Mouse (Mus musculus) heart, embryonic 12.5 days (tissue): ENCODE measurements around the gene Xpo6. TPM values are rescaled to one million over a fixed set of nuclear protein-coding genes. Genes with fewer than 3 reads are reported as not detected.

ENCODE experiments used
- ATAC-seq: fragments of 200-750 bp; cut with Nextera tagmentation; 2 replicates; pipeline ENCODE4 v1.8.0; 2017; ENCODE audit warnings: moderate TSS enrichment, moderate library complexity; ENCODE audit not compliant: insufficient number of reproducible peaks, low FRiP score
- H3K27ac ChIP-seq: fragments of 300-500 bp; sonication (generic); 2 replicates; pipeline ENCODE4 v1.5.1; 2016; ENCODE audit warnings: mild to moderate bottlenecking, moderate library complexity; ENCODE audit not compliant: poor library complexity, severe bottlenecking
- H3K27me3 ChIP-seq: fragments of 300-500 bp; sonication (generic); replicated peaks from 2 replicates; pipeline ENCODE4 v1.6.1; 2016; ENCODE audit warnings: mild to moderate bottlenecking, moderate library complexity
- H3K36me3 ChIP-seq: fragments of 300-500 bp; sonication (generic); 2 replicates; pipeline ENCODE4 v1.6.1; 2016; ENCODE audit warnings: mild to moderate bottlenecking, moderate library complexity
- H3K4me1 ChIP-seq: fragments of 300-500 bp; sonication (generic); replicated peaks from 2 replicates; pipeline ENCODE4 v1.6.1; 2016; ENCODE audit warnings: mild to moderate bottlenecking
- H3K4me2 ChIP-seq: fragments of 300-500 bp; sonication (generic); 2 replicates; pipeline ENCODE4 v1.6.1; 2016; ENCODE audit warnings: mild to moderate bottlenecking, moderate library complexity
- H3K4me3 ChIP-seq: fragments of 300-500 bp; sonication (generic); 2 replicates; pipeline ENCODE4 v1.5.1; 2016; ENCODE audit warnings: mild to moderate bottlenecking
- H3K9ac ChIP-seq: fragments of 300-500 bp; sonication (generic); 2 replicates; pipeline ENCODE4 v1.6.1; 2016; ENCODE audit warnings: mild to moderate bottlenecking, moderate library complexity
- H3K9me3 ChIP-seq: fragments of 300-500 bp; sonication (generic); replicated peaks from 2 replicates; pipeline ENCODE4 v1.6.1; 2016; ENCODE audit warnings: mild to moderate bottlenecking, moderate library complexity
- WGBS: fragments of 180-500 bp; shearing (Covaris S2); methylation state at CpG from one replicate; pipeline ENCODE4 v1.1.7; 2016; 5-methylcytosine and 5-hydroxymethylcytosine counted together
- polyA plus RNA-seq: library from polyadenylated mRNA; unstranded; fragments of >200 nt; fragmentation: Nextera tagmentation; extraction: Ambion mirVana; gene quantifications from 2 replicates; pipeline ENCODE4 v1.2.1, GENCODE M21; 2016

The Xpo6 gene
- polyA plus RNA-seq, 1 experiment from 2014 or later: 44.7 TPM

GRCm38 (mm10) chr7:126134634-126135321 is 65.5 kb downstream of the Xpo6 start:
- H3K4me2 ChIP-seq: no peak overlapping the region
- H3K27ac ChIP-seq: no peak overlapping the region
- H3K9me3 ChIP-seq: no peaks in the 10 kb centered on the region
- no peaks in the 10 kb centered on the region for H3K27me3 ChIP-seq
- no peak overlapping the region for H3K9ac ChIP-seq
- no peak for ATAC-seq
- H3K4me3 ChIP-seq: no peak overlapping the region
- H3K36me3 ChIP-seq: peaks cover 64% of the 10 kb centered on the region
- 73% methylated on average over 4 of the region's 4 CpGs for whole genome bisulfite sequencing
- H3K4me1 ChIP-seq: 0 out of 2 replicates have a peak, but pooled peaks cover 7% of the 10 kb centered on the region

- Histone ChIP-seq H3K4me2 (no peak overlapping the region), H3K27me3 (no peaks in the 10 kb centered on the region), H3K4me1 (peaks cover 41% of the 10 kb centered on the region), H3K9ac (no peak overlapping the region), H3K9me3 (no peaks in the 10 kb centered on the region), H3K4me3 (no peak overlapping the region), H3K36me3 (peaks cover 48% of the 10 kb centered on the region), H3K27ac (no peak overlapping the region)
- no peak for ATAC-seq
- WGBS: 68% methylated on average over 2 of the region's 2 CpGs
Measured at GRCm38 (mm10) chr7:126127673-126128072, 72.6 kb downstream of the Xpo6 start.

DNA sequence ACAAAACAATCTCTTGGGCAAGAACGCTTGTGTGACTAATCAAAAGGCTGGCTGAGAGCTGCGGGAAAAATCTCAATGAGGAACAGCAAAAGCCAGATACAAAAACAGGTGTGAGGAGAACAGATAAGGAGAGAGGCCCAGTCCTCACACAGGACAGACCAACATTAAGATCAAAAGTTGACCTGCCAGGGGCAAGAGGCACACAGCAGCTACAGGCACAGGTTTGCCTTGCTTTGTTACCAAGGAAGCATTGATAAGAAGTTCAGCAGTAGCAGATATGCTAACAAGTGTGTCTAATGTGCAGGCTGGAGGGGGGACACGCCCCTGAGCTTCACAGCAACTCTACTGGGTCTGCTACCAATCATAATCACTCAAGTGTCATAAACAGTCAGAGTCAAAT is 73.8 kb downstream of the Xpo6 start:
- H3K4me1 ChIP-seq: peaks cover 46% of the 10 kb centered on the region
- peak; percentile 45; the same call in 1 of the 2 replicates for ATAC-seq
- no peak overlapping the region for H3K4me2 ChIP-seq
- no peak overlapping the region for H3K4me3 ChIP-seq
- H3K9ac ChIP-seq: no peak overlapping the region
- no peaks in the 10 kb centered on the region for H3K27me3 ChIP-seq
- peak overlapping the region; percentile 60 for H3K27ac ChIP-seq
- H3K36me3 ChIP-seq: peaks cover 52% of the 10 kb centered on the region
- no peaks in the 10 kb centered on the region for H3K9me3 ChIP-seq
- 14% methylated on average over 3 of the region's 3 CpGs for WGBS

DNA sequence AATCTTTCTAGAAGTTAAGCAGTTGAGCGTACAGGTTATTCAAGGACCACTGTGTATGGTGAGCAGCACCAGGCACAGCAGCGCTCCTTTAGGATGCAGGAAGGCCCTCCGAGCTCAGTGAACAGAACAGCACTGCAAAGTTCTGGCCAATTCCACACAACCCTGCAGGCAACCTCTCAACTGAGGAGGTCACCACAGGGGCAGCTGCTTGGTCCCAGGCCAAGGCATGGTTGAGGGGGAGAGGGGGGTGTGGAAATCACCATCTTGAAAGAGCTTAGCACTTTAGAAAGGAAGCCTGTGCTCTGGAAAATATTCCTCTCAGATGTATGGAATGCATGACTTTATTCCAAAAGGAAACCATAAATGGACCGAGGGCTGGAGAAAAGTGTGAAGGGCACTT is 78.8 kb downstream of the Xpo6 start:
- Histone ChIP-seq H3K9me3 (no peaks in the 10 kb centered on the region), H3K9ac (no peak overlapping the region), H3K4me1 (peaks cover 27% of the 10 kb centered on the region), H3K4me3 (no peak overlapping the region), H3K4me2 (no peak overlapping the region), H3K27ac (peak overlapping the region; percentile 61), H3K36me3 (peaks cover 55% of the 10 kb centered on the region), H3K27me3 (no peaks in the 10 kb centered on the region)
- 0 out of 2 replicates have a peak, but pooled peaks have one; percentile 45 for ATAC-seq
- 66% methylated on average over 4 of the region's 4 CpGs for WGBS

DNA sequence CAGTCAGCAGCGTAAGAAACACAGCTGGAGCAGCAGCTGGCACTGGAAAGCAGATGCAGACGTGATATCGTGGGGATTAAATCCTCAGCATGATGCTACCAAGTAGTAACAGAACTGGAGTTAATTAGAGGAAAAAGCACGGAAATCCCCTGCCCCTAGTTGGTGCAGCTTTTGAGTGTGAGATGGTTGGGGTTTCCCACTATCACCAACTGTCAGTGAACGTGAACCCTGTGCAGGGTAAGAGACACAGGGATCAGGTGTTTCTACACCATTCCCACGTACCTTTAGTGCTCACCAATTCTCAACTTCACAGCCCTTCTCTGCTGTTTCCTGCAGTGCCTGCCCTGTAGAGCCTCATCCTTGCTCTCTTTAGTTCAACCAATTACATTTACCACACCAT is 80.5 kb downstream of the Xpo6 start:
- H3K9me3 ChIP-seq: no peaks in the 10 kb centered on the region
- H3K36me3 ChIP-seq: peaks cover 66% of the 10 kb centered on the region
- 73% methylated on average over 6 of the region's 6 CpGs for WGBS
- H3K4me3 ChIP-seq: no peak overlapping the region
- no peak overlapping the region for H3K9ac ChIP-seq
- no peak overlapping the region for H3K4me2 ChIP-seq
- no peak for ATAC-seq
- no peak overlapping the region for H3K27ac ChIP-seq
- H3K4me1 ChIP-seq: peaks cover 13% of the 10 kb centered on the region
- H3K27me3 ChIP-seq: no peaks in the 10 kb centered on the region

DNA sequence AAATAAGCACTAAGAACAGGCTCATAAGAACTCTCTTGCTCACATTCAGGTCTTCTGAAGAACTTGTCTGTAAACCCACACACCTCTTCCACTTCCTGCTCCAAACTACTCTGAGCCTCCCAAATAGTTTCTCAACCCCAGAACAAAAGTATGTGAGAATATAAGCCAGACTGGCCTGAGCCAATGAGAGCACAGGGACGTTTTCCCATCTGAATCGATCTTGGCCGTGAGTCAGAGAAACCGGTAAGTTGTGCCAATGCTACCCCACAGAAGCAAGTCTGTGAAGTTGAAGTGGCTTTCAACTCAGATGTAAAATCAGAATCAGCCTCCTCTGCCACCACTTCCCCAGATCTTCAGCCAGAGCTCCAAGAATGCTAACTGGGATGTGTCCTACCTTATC is 87.0 kb downstream of the Xpo6 start:
- no peaks in the 10 kb centered on the region for H3K9me3 ChIP-seq
- H3K27ac ChIP-seq: no peak overlapping the region
- ATAC-seq: no peak
- WGBS: 89% methylated on average over 4 of the region's 4 CpGs
- H3K36me3 ChIP-seq: peaks cover 60% of the 10 kb centered on the region
- no peaks in the 10 kb centered on the region for H3K4me1 ChIP-seq
- no peak overlapping the region for H3K9ac ChIP-seq
- H3K4me3 ChIP-seq: no peak overlapping the region
- no peak overlapping the region for H3K4me2 ChIP-seq
- H3K27me3 ChIP-seq: no peaks in the 10 kb centered on the region

DNA sequence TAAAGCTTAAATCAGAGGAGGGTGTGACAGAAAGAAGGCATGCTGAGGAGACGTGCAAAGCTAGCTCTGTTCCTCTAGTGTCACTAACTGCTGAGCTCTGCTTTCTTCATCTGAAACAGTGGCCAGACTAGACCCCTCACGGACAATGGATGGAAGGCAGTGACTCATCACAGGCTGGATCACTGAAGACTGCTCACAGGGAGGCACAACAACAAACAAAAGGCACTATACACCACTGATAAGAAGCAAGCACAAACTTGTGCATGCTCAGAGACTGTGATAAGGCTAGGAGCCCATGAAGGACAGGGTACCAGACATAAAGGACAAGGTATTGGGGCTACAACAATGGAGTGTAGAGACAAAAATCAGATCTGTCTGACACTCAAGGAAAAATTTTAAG is 89.1 kb downstream of the Xpo6 start:
- H3K36me3 ChIP-seq: peaks cover 78% of the 10 kb centered on the region
- ATAC-seq: peak; percentile 88
- 45% methylated on average over 2 of the region's 2 CpGs for WGBS

GRCm38 (mm10) chr7:126109898-126110297 is 90.4 kb downstream of the Xpo6 start:
- WGBS: 74% methylated on average over 3 of the region's 3 CpGs
- no peak for ATAC-seq
- Histone ChIP-seq H3K27ac (no peak overlapping the region), H3K27me3 (no peaks in the 10 kb centered on the region), H3K4me3 (no peak overlapping the region), H3K9ac (no peak overlapping the region), H3K4me1 (no peaks in the 10 kb centered on the region), H3K36me3 (peaks cover 76% of the 10 kb centered on the region), H3K4me2 (no peak overlapping the region), H3K9me3 (no peaks in the 10 kb centered on the region)

More for the DNA sequence above, 89.1 kb downstream of the Xpo6 start:
- Histone ChIP-seq H3K27me3 (no peaks in the 10 kb centered on the region), H3K4me3 (no peak overlapping the region), H3K27ac (no peak overlapping the region), H3K4me1 (no peaks in the 10 kb centered on the region), H3K9ac (no peak overlapping the region), H3K9me3 (no peaks in the 10 kb centered on the region), H3K4me2 (no peak overlapping the region)

- Histone ChIP-seq H3K27ac (no peak overlapping the region), H3K27me3 (no peaks in the 10 kb centered on the region), H3K9ac (no peak overlapping the region), H3K9me3 (no peaks in the 10 kb centered on the region), H3K36me3 (peaks cover 68% of the 10 kb centered on the region), H3K4me3 (no peak overlapping the region), H3K4me1 (0 out of 2 replicates have a peak, but pooled peaks cover 4% of the 10 kb centered on the region), H3K4me2 (no peak overlapping the region)
- no peak for ATAC-seq
- WGBS: 92% methylated on average over 11 of the region's 11 CpGs
Measured at GRCm38 (mm10) chr7:126100440-126100839, 99.9 kb downstream of the Xpo6 start.

DNA sequence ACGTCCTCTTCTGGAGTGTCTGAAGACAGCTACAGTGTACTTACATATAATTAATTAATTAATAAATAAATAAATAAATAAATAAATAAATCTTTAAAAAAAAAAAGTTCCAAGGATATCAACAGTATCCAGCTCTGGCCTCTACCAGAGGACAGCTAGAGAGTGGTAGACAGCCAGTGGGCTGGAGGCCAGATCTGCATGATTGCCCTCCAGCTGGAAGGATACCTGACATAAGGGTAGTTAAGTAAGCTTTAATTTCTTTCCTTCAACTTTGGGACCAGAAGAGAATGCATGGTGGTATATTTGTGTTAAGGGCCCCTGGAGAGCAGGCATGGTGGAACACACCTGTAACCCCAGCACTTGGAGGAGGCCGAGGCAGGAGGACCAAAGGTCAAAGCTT is 100.5 kb downstream of the Xpo6 start:
- H3K27ac ChIP-seq: no peak overlapping the region
- H3K4me3 ChIP-seq: no peak overlapping the region
- ATAC-seq: no peak
- no peak overlapping the region for H3K4me2 ChIP-seq
- no peaks in the 10 kb centered on the region for H3K27me3 ChIP-seq
- H3K36me3 ChIP-seq: peaks cover 64% of the 10 kb centered on the region
- H3K9ac ChIP-seq: no peak overlapping the region
- H3K9me3 ChIP-seq: no peaks in the 10 kb centered on the region
- 0 out of 2 replicates have a peak, but pooled peaks cover 4% of the 10 kb centered on the region for H3K4me1 ChIP-seq
- WGBS: 89% methylated on average over 2 of the region's 2 CpGs

DNA sequence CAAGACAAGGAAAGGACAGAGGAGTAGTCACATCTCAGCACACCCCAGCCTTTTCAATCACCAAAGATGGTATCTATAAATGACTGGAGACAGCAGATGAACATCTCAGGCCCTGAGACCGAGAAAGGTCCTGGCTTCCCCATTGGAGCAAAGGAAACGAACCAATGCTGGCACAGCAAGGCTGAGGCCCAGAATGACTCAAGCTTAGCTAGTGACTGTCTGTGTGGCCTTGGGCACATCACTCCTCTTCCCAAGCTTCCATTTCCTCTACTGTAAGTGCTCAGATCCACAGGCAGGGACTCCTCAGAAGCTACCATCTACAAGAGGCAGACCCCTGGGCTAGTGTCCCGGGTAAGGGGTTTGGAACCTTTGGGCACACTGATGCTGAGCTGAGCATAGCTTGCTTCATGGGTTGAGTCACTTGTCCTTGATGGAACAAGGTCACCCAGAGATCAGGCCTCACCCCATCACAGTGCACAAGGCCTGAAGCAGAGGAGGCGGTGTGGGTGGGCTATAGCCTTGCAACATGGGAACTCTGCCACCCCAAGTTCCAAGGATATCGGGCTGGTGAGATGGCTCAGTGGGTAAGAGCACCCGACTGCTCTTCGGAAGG is 101.0 kb downstream of the Xpo6 start:
- 0 out of 2 replicates have a peak, but pooled peaks cover 4% of the 10 kb centered on the region for H3K4me1 ChIP-seq
- H3K9ac ChIP-seq: no peak overlapping the region
- no peaks in the 10 kb centered on the region for H3K27me3 ChIP-seq
- H3K4me2 ChIP-seq: no peak overlapping the region
- H3K9me3 ChIP-seq: no peaks in the 10 kb centered on the region
- peaks cover 58% of the 10 kb centered on the region for H3K36me3 ChIP-seq
- WGBS: 91% methylated on average over 7 of the region's 7 CpGs
- H3K27ac ChIP-seq: no peak overlapping the region
- no peak for ATAC-seq
- no peak overlapping the region for H3K4me3 ChIP-seq
